Mouse (Mus musculus): ENCODE results near the gene Mylip. TPM values are rescaled to one million over a fixed set of nuclear protein-coding genes. Genes with fewer than 3 reads are reported as not detected.

Gene Mylip
- polyA plus RNA-seq (2014; fragmentation: Illumina TruSeq; extraction: RNeasy Lipid Tissue Mini Kit (QIAGEN cat#74804); ENCODE audit: low replicate concordance) = 4.7 TPM

GRCm38 (mm10) chr13:45389448-45390311, at the start of gene Mylip:
Gene Mylip, plus strand, starts transcription at chr13:45389742.

Other genes with a start within 250 kb of the Mylip start
- gene Gmpr, start 117.7 kb downstream of the Mylip start, polyA plus RNA-seq (2014; fragmentation: Illumina TruSeq; extraction: RNeasy Lipid Tissue Mini Kit (QIAGEN cat#74804); ENCODE audit: low replicate concordance) = not detected